Mouse (Mus musculus) Patski (cell line): ENCODE results near the gene Slc7a6. TPM values are rescaled to one million over a fixed set of nuclear protein-coding genes. Genes with fewer than 3 reads are reported as not detected.

Experiments used
- ATAC-seq: fragments of 100-300 bp; one replicate; pipeline ENCODE4 v1.8.0; 2021
- CTCF ChIA-PET: fragments of 350-600 bp; sonication (Branson Sonifier 250); formaldehyde crosslinking; loops from one replicate; lab custom pipeline; 2022; ENCODE audit warnings: inconsistent platforms; lab: Charles Lee
- POLR2A ChIA-PET: fragments of 350-600 bp; sonication (Branson Sonifier 250); formaldehyde crosslinking; loops from one replicate; lab custom pipeline; 2022; ENCODE audit warnings: antibody characterized with exemption, inconsistent platforms; lab: Charles Lee
- DNase-seq: peaks from one replicate; pipeline ENCODE4 v3.0.0-alpha.2; 2011; ENCODE audit warnings: low read depth, low spot score
- H3K27me3 ChIP-seq: fragments of 371-371 bp; one replicate; pipeline ENCODE4 v1.5.1; 2021
- CTCF ChIP-seq: fragments of 100-300 bp; IDR thresholded peaks from one replicate; pipeline ENCODE4 v1.5.1; 2021
- in situ Hi-C: fragments of 300-500 bp; cut with MboI; formaldehyde crosslinking; loops from 3 replicates; pipeline ENCODE4 v1.11.1; 2018; ENCODE audit warnings: low pct_unique_long_range_greater_than_20kb, mixed read lengths
- polyA plus RNA-seq: library from polyadenylated mRNA; unstranded; gene quantifications from one replicate; pipeline ENCODE4 v1.2.3, GENCODE M21; 2021

The Slc7a6 gene
- polyA plus RNA-seq, 1 experiment from 2014 or later, result 129 TPM

GRCm38 (mm10) chr8:106210035-106210731 is 41.5 kb downstream of the Slc7a6 start:
- ChIA-PET POLR2A (interaction anchor here (0.7 to 1.5 kb wide), 5 partner anchors 10 to 192 kb away, joined by 3 to 5 read pairs (median 4); no protein-coding TSS in a partner anchor), CTCF (interaction anchor here (1.0 to 3.6 kb wide), 7 partner anchors 10 to 123 kb away, joined by 3 to 23 read pairs (median 4); no protein-coding TSS in a partner anchor)
- ATAC-seq (peak; percentile 49), DNase-seq (no peak)
- H3K27me3 ChIP-seq, result no peaks in the 10 kb centered on the region
- in situ Hi-C loops, result loop anchor here (5.0 kb wide), 1 partner anchor 192 kb away; no protein-coding TSS in a partner anchor
- TF ChIP-seq CTCF, result no peak

DNA sequence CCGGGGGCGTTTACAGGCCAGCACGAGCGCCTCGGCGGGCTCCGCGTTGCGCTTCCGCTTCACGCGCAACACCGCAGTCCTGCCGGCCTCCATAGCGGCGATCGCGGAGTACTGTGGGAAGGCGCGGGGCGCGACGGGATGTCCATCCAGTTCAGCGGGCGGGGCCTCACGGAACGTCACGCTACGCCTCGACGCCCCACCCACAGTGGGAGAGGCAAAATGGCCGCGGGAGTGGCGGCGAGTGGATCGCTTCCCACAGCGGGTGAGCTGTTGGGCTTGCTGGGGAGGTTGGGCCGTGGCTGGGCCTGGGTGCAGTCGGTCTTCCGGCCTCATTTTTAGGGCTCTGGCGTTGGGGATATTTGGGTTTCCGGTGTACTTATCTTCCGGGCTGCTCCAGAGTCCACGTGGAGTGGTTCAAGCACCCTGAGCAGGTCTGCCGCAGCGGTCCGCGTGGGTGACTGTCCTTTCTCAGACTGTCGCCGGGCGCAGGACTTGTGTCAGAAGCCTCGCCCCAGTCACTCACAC is 42.2 kb downstream of the Slc7a6 start, which contains the start of the genes Slc7a6os and Prmt7:
TSS of gene Slc7a6os (minus strand) at position 115 of the 525 bp plus-strand sequence.
TSS of gene Prmt7 (plus strand) at position 116 of the 525 bp plus-strand sequence.
- ChIA-PET POLR2A (interaction anchor here (0.7 to 1.5 kb wide), 4 partner anchors 9 to 103 kb away, joined by 3 to 5 read pairs (median 4); no protein-coding TSS in a partner anchor), CTCF (interaction anchor here (0.9 to 3.6 kb wide), 5 partner anchors 9 to 69 kb away, joined by 3 to 23 read pairs (median 4); no protein-coding TSS in a partner anchor)
- in situ Hi-C loops, result loop anchor here (5.0 kb wide), 1 partner anchor 191 kb away; no protein-coding TSS in a partner anchor
- ATAC-seq (peak; percentile 96), DNase-seq (peak; percentile 74)
- no peak for TF ChIP-seq CTCF
- H3K27me3 ChIP-seq, result no peaks in the 10 kb centered on the region

DNA sequence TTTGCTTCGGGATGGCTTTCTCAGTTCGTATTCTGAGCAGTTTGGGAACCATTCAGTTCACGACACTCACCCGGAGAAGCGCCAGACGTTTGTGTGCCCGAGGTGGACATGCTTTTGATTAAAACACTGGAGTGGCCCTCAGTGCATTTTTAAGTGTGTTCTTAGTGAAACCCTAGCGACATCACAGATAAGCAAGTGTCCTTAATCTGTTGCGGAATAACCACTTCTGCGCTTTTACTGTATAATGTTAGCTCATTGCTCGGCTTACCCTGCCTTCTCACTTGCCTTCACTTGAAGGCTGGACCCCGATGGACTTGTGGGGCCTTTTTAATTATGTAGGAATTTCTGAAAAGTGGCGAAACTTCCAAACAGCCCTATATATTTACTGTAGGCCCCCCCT is 42.8 kb downstream of the Slc7a6 start:
- ChIA-PET POLR2A (interaction anchor here (1.2 to 1.5 kb wide), 3 partner anchors 11 to 103 kb away, joined by 3 to 5 read pairs (median 4); no protein-coding TSS in a partner anchor), CTCF (interaction anchor here (0.9 to 2.1 kb wide), 2 partner anchors 11 to 15 kb away, joined by 4 to 9 read pairs; no protein-coding TSS in a partner anchor)
- DNase-seq (no peak), ATAC-seq (no peak)
- no peak for TF ChIP-seq CTCF
- in situ Hi-C loops, result loop anchor here (5.0 kb wide), 1 partner anchor 191 kb away; no protein-coding TSS in a partner anchor
- no peaks in the 10 kb centered on the region for H3K27me3 ChIP-seq

DNA sequence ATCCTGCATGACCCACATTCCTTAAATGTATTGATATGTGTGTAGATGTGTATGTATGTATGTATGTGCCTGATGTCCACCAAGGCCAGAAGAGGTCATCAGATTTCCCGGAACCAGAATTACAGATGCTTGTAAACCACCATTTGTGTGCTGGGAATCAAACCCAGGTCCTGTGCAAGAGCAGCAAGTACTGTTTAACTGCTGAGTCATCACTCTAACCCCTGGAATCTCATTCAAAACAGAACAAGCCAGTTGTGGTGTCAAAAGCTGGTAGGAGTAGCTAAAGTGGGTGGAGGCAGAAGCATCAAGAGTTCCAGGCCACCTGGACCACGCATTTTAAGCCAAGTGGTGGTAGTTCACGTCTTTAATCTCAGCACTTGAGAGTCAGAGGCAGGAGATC is 45.3 kb downstream of the Slc7a6 start:
- POLR2A ChIA-PET, result interaction anchor here (0.6 kb wide), 1 partner anchor 85 kb away, joined by 4 read pairs; no protein-coding TSS in a partner anchor
- CTCF ChIA-PET, result interaction anchor here (0.7 kb wide), 1 partner anchor 682 kb away, joined by 3 read pairs; no protein-coding TSS in a partner anchor
- no peaks in the 10 kb centered on the region for H3K27me3 ChIP-seq
- in situ Hi-C loops, result loop anchor here (5.0 kb wide), 1 partner anchor 188 kb away; no protein-coding TSS in a partner anchor
- no peak for TF ChIP-seq CTCF
- ATAC-seq, result no peak
- no peak for DNase-seq

- ChIA-PET POLR2A (interaction anchor here (0.7 kb wide), 1 partner anchor 9 kb away, joined by 3 read pairs; no protein-coding TSS in a partner anchor), CTCF (interaction anchor here (0.8 to 1.3 kb wide), 2 partner anchors 9 to 54 kb away, joined by 3 read pairs; partner anchors contain the start of genes Prmt7 and Slc7a6os)
- TF ChIP-seq CTCF, result no peak
- no peak for ATAC-seq
- no peak for DNase-seq
- H3K27me3 ChIP-seq, result no peaks in the 10 kb centered on the region
- in situ Hi-C loops, result no loop called here
Measured at GRCm38 (mm10) chr8:106219620-106220019, 51.0 kb downstream of the Slc7a6 start.

GRCm38 (mm10) chr8:106226589-106226988 is 57.9 kb downstream of the Slc7a6 start:
- ChIA-PET POLR2A (no interaction called here), CTCF (interaction anchor here (0.7 to 2.9 kb wide), 6 partner anchors 12 to 177 kb away, joined by 3 to 9 read pairs (median 4); partner anchors contain the start of genes Prmt7 and Slc7a6os)
- peak; percentile 73 for TF ChIP-seq CTCF
- ATAC-seq (no peak), DNase-seq (no peak)
- in situ Hi-C loops, result no loop called here
- no peaks in the 10 kb centered on the region for H3K27me3 ChIP-seq

DNA sequence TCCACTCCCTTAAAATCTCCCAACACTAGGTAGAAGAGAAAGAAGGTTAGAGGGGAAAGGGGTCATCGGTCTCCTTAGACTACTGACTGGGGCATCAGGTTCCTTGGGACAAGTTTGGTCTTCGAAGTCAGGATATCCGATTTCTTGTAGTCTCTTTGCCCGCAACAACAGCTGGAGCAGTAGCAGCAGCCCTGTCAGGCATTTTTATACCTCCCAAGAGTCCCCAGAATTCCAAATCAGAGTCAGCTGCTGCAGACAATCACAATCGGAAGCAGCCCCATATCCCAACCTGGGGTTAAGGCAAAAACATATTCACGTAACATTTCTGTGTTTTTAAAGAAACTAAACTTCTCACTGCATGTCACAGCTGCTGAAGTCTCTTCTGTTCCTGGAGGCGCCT is 62.9 kb downstream of the Slc7a6 start:
- POLR2A ChIA-PET, result no interaction called here
- no peaks in the 10 kb centered on the region for H3K27me3 ChIP-seq
- DNase-seq (no peak), ATAC-seq (no peak)
- TF ChIP-seq CTCF, result no peak
- CTCF ChIA-PET, result no interaction called here
- in situ Hi-C loops, result no loop called here

DNA sequence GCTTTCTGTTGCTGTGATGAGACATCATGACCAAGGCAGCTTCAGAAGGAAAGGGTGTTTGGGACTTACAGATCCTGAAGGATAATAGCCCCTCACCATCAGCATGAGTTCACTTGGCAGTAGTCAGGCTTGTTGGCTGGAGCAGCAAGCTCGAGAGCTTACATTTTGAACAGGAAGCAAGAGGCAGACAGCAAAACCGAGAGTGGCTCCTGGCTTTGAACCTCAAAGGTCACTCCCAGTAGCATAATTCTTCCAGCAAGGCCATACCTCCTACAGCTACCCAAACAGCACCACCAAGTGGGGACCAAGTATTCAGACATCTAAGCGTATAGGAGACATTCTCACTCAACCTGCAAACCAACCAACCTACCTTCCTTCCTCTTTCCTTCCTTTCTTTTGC is 64.1 kb downstream of the Slc7a6 start:
- ATAC-seq (no peak), DNase-seq (no peak)
- H3K27me3 ChIP-seq, result no peaks in the 10 kb centered on the region
- ChIA-PET CTCF (interaction anchor here (0.9 to 1.0 kb wide), 2 partner anchors 66 to 91 kb away, joined by 3 read pairs; no protein-coding TSS in a partner anchor), POLR2A (no interaction called here)
- in situ Hi-C loops, result no loop called here
- no peak for TF ChIP-seq CTCF

- TF ChIP-seq CTCF, result no peak
- in situ Hi-C loops, result no loop called here
- DNase-seq (no peak), ATAC-seq (no peak)
- POLR2A ChIA-PET, result no interaction called here
- CTCF ChIA-PET, result no interaction called here
- H3K27me3 ChIP-seq, result no peaks in the 10 kb centered on the region
Measured at GRCm38 (mm10) chr8:106234567-106235261, 66.1 kb downstream of the Slc7a6 start.

- ATAC-seq, result no peak
- in situ Hi-C loops, result no loop called here
- ChIA-PET CTCF (no interaction called here), POLR2A (no interaction called here)
- DNase-seq, result no peak
- H3K27me3 ChIP-seq, result no peaks in the 10 kb centered on the region
- TF ChIP-seq CTCF, result no peak
Measured at GRCm38 (mm10) chr8:106237106-106237505, 68.4 kb downstream of the Slc7a6 start.

Other genes starting within 250 kb of the Slc7a6 start
- gene Ctrl, start 235.0 kb upstream of the Slc7a6 start, polyA plus RNA-seq, result 1.3 TPM
- 61.7 TPM for gene Psmb10, start 230.4 kb upstream of the Slc7a6 start, polyA plus RNA-seq
- 1.3 TPM for gene Lcat, start 225.5 kb upstream of the Slc7a6 start, polyA plus RNA-seq
- 76.0 TPM for gene Slc12a4, start 202.8 kb upstream of the Slc7a6 start, polyA plus RNA-seq
- gene Dpep3, start 189.4 kb upstream of the Slc7a6 start, polyA plus RNA-seq, result not detected
- 15.4 TPM for gene Dus2, start 177.5 kb upstream of the Slc7a6 start, polyA plus RNA-seq
- 0.14 TPM for gene Dpep2nb, start 162.9 kb upstream of the Slc7a6 start, polyA plus RNA-seq
- gene Ddx28, start 157.0 kb upstream of the Slc7a6 start, polyA plus RNA-seq, result 12.7 TPM
- gene Nfatc3, start 110.0 kb upstream of the Slc7a6 start, polyA plus RNA-seq, result 33.5 TPM
- 3.3 TPM for gene Esrp2, start 31.9 kb upstream of the Slc7a6 start, polyA plus RNA-seq
- gene Pla2g15, start 18.5 kb upstream of the Slc7a6 start, polyA plus RNA-seq, result 24.6 TPM
- gene Slc7a6os, start 42.1 kb downstream of the Slc7a6 start, polyA plus RNA-seq, result 48.1 TPM
- 26.1 TPM for gene Prmt7, start 42.1 kb downstream of the Slc7a6 start, polyA plus RNA-seq
- gene Smpd3, start 169.1 kb downstream of the Slc7a6 start, polyA plus RNA-seq, result 0.33 TPM
- 17.5 TPM for gene Zfp90, start 246.5 kb downstream of the Slc7a6 start, polyA plus RNA-seq